Mouse (Mus musculus): Measurements from ENCODE around the gene Pawr. TPM values are rescaled to one million over a fixed set of nuclear protein-coding genes. Genes with fewer than 3 reads are reported as not detected.

Pawr gene
- polyA plus RNA-seq, 1 experiment from 2014 or later = 10.5 TPM

DNA sequence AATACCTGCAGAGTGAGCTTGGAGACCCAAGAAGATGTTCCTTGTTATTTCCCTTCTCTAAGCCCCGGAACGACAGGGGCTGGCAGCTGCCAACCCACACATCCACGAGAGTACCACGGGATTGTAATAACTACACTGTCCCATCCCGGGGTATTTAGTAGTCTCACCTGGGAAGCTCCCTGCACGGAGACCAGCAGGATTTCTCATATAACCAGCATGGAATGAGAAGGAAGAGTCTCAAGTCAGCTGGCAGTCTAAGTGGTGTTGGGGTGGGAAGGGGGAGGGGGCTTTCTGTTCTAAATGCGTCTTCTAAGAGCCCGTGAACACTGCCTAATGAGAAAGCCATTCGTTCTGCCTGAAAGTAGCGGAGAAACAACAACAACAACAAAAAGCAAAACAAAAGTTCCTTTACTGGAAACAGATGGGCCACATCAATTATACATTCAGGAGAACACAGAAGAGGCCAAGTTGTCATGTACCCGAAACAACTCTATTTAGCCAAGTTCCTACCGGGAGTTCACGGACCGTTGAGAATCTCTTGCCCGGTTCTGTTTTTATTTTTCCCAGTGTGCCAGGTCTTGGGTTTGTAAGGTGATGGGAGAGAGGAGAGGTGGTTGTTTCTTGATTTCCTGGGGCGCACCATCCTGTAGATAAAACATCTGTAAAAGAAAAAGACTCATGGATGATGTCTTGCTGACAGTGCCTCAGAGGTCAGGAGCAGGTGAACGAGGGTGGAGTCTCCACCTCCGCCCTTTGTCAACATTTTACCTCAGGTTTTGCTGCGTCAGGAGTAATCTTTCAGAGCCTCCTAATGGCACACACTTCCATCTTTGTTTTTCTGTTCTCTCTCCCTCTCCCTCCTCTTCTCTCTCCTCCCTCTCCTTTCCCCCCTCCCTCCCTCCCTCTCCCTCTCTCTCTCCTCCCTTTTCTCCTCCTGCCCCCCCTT is 112.3 kb downstream of the Pawr start:
- 63% methylated on average over 19 of the region's 19 CpGs for WGBS
- no peaks in the 10 kb centered on the region for H3K36me3 ChIP-seq
- no peak overlapping the region for H3K27ac ChIP-seq
- DNase-seq (ENCODE audit: low spot score) = no peak
- no peaks in the 10 kb centered on the region for H3K27me3 ChIP-seq (ENCODE audit: insufficient read depth, poor library complexity, severe bottlenecking)
- peaks cover 25% of the 10 kb centered on the region for H3K4me1 ChIP-seq (replicated peaks)
- no peaks in the 10 kb centered on the region for H3K9me3 ChIP-seq
- H3K4me3 ChIP-seq = no peak overlapping the region

- no peaks in the 10 kb centered on the region for H3K27me3 ChIP-seq (ENCODE audit: insufficient read depth, poor library complexity, severe bottlenecking)
- H3K4me1 ChIP-seq (replicated peaks) = peaks cover 25% of the 10 kb centered on the region
- no peak overlapping the region for H3K27ac ChIP-seq
- no peaks in the 10 kb centered on the region for H3K36me3 ChIP-seq
- 73% methylated on average over 4 of the region's 4 CpGs for WGBS
- DNase-seq (ENCODE audit: low spot score) = no peak
- no peaks in the 10 kb centered on the region for H3K9me3 ChIP-seq
- no peak overlapping the region for H3K4me3 ChIP-seq
Observed at GRCm38 (mm10) chr10:108445123-108445522, 113.2 kb downstream of the Pawr start.

GRCm38 (mm10) chr10:108445606-108446005 is 113.7 kb downstream of the Pawr start:
- Histone ChIP-seq H3K36me3 (no peaks in the 10 kb centered on the region), H3K27me3 (ENCODE audit: insufficient read depth, poor library complexity, severe bottlenecking) (no peaks in the 10 kb centered on the region), H3K27ac (no peak overlapping the region), H3K4me1 (replicated peaks) (peaks cover 25% of the 10 kb centered on the region), H3K4me3 (no peak overlapping the region), H3K9me3 (no peaks in the 10 kb centered on the region)
- WGBS = 79% methylated on average over 10 of the region's 10 CpGs
- no peak for DNase-seq (ENCODE audit: low spot score)

DNA sequence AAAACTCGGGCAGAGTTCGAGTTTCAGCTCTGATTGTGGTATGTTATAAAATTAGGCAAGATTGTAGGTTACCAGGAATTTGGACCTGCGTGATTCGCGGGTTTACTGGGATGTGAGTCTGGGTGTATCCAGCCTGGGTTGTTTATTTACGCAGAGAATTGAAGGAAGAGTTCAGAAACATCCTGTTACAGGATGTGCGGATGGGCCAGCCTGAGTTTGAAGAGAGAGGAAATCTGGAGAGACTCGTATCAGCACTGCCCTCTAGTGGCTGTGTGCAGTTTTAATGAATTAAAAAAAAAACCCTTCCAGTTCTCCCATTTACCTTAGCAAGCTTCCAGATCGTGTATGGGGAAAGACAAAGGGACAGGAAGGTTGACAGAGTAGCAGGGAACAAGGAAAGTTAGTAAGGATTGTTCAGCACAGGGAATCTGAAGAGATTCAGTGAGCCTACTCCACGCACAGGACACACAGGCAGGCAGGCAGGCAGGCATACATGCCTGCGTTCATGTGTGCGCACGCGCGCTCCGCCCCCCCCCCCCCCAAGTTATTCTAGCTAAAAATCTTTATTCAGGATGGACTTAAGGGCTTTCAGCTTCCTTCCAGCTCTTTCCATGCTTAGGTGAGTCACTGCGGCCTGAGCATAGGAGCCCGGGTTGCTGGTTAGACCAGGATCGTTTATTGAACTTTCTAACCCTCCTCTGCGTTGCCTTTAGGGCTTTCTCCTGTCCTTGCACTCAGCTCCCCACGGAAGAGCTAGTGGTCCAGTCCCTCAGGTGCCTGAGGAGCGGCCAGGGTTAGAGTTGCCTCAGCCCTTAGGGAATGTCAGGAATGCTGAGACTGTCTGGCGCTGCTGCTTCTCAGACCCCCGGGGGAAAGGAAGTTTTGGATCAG is 114.4 kb downstream of the Pawr start:
- peak; percentile 69 for DNase-seq (ENCODE audit: low spot score)

GRCm38 (mm10) chr10:108447211-108447610 is 115.3 kb downstream of the Pawr start:
- H3K27ac ChIP-seq = no peak overlapping the region
- DNase-seq (ENCODE audit: low spot score) = no peak
- WGBS = 86% methylated on average over 10 of the region's 10 CpGs

More for the DNA sequence above, 114.4 kb downstream of the Pawr start:
- no peaks in the 10 kb centered on the region for H3K27me3 ChIP-seq (ENCODE audit: insufficient read depth, poor library complexity, severe bottlenecking)
- peak overlapping the region; percentile 83 for H3K27ac ChIP-seq
- WGBS = 10% methylated on average over 24 of the region's 24 CpGs
- H3K9me3 ChIP-seq = no peaks in the 10 kb centered on the region
- H3K36me3 ChIP-seq = no peaks in the 10 kb centered on the region
- H3K4me1 ChIP-seq (replicated peaks) = peaks cover 25% of the 10 kb centered on the region
- peak overlapping the region; percentile 53 for H3K4me3 ChIP-seq

GRCm38 (mm10) chr10:108448421-108448820 is 116.5 kb downstream of the Pawr start:
- no peak overlapping the region for H3K4me3 ChIP-seq
- H3K9me3 ChIP-seq = no peaks in the 10 kb centered on the region
- 87% methylated on average over 11 of the region's 11 CpGs for WGBS
- H3K27ac ChIP-seq = no peak overlapping the region
- H3K27me3 ChIP-seq (ENCODE audit: insufficient read depth, poor library complexity, severe bottlenecking) = no peaks in the 10 kb centered on the region
- H3K36me3 ChIP-seq = no peaks in the 10 kb centered on the region
- H3K4me1 ChIP-seq (replicated peaks) = peaks cover 25% of the 10 kb centered on the region
- DNase-seq (ENCODE audit: low spot score) = no peak

More at GRCm38 (mm10) chr10:108447211-108447610, 115.3 kb downstream of the Pawr start:
- Histone ChIP-seq H3K27me3 (ENCODE audit: insufficient read depth, poor library complexity, severe bottlenecking) (no peaks in the 10 kb centered on the region), H3K4me3 (no peak overlapping the region), H3K9me3 (no peaks in the 10 kb centered on the region), H3K36me3 (no peaks in the 10 kb centered on the region), H3K4me1 (replicated peaks) (peaks cover 25% of the 10 kb centered on the region)

DNA sequence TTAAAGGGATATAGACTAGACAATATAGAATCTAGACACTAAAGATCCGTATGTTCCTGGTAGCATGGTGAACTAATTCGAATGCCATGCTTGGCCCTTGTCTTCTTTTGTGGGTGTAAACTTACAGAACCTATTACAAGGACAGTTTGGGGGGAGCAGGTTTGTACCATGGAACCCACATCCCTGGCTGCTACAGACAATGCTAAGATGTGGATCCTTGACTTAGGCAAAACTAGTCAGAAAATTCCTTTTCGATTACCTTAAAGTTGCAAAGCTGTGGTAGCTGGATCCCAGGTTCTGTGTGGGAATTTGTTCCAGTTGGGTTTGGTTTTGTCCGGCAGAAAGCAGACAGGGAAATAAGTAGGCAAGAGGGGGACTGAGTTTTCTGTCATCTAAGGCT is 118.5 kb downstream of the Pawr start:
- H3K36me3 ChIP-seq = no peaks in the 10 kb centered on the region
- H3K27me3 ChIP-seq (ENCODE audit: insufficient read depth, poor library complexity, severe bottlenecking) = no peaks in the 10 kb centered on the region
- no peak for DNase-seq (ENCODE audit: low spot score)
- H3K9me3 ChIP-seq = no peaks in the 10 kb centered on the region
- no peak overlapping the region for H3K27ac ChIP-seq
- 89% methylated on average over 4 of the region's 4 CpGs for WGBS
- peaks cover 16% of the 10 kb centered on the region for H3K4me1 ChIP-seq (replicated peaks)
- H3K4me3 ChIP-seq = no peak overlapping the region

DNA sequence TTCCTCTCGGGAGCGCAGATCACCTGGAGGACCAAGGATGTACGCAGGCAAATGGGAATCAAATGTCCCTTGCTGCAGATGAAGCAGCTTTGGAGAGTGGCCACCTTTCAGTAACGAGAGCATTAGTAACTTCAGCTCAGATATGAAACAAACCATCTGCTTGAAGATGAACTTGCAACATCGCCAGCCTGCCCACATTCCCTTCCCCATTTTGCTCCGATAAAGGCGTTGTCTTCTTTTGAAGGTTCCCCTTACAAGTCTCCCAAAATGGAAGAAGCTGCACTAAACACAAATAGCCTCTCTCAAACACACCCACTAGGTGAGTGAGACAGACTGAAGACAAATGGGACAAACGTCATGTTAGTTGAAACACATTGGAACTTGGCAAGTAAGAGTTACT is 119.6 kb downstream of the Pawr start:
- H3K9me3 ChIP-seq = no peaks in the 10 kb centered on the region
- peaks cover 7% of the 10 kb centered on the region for H3K4me1 ChIP-seq (replicated peaks)
- no peaks in the 10 kb centered on the region for H3K36me3 ChIP-seq
- 91% methylated on average over 8 of the region's 8 CpGs for WGBS
- no peaks in the 10 kb centered on the region for H3K27me3 ChIP-seq (ENCODE audit: insufficient read depth, poor library complexity, severe bottlenecking)
- DNase-seq (ENCODE audit: low spot score) = no peak
- H3K4me3 ChIP-seq = no peak overlapping the region
- H3K27ac ChIP-seq = no peak overlapping the region

DNA sequence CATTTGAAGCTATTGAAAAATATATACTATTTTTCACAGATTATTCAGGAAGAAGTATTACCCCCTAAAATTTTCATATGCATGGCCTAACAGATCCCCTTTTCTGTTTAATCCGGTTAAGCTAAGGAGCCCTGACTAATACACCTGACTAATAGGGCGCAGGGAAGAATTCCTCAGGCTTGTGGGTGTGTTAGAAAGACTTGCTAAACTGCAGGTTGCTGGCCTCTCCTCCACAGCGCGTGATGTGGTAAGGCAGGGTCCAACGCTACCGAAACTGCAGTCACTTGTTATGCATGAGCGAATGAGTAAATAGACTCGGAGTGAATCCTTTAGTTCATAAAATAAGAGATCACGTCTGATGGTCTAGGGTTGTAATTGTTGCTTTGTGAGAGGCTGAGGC is 120.5 kb downstream of the Pawr start:
- 86% methylated on average over 9 of the region's 9 CpGs for WGBS
- no peak overlapping the region for H3K4me3 ChIP-seq

GRCm38 (mm10) chr10:108453561-108453960 is 121.6 kb downstream of the Pawr start:
- H3K4me3 ChIP-seq = no peak overlapping the region
- 55% methylated on average over 2 of the region's 2 CpGs for WGBS

More for the DNA sequence above, 120.5 kb downstream of the Pawr start:
- no peak overlapping the region for H3K27ac ChIP-seq
- no peaks in the 10 kb centered on the region for H3K27me3 ChIP-seq (ENCODE audit: insufficient read depth, poor library complexity, severe bottlenecking)
- no peaks in the 10 kb centered on the region for H3K36me3 ChIP-seq
- H3K9me3 ChIP-seq = no peaks in the 10 kb centered on the region
- DNase-seq (ENCODE audit: low spot score) = no peak
- 0 out of 2 replicates have a peak, but pooled peaks cover 3% of the 10 kb centered on the region for H3K4me1 ChIP-seq (replicated peaks)

DNA sequence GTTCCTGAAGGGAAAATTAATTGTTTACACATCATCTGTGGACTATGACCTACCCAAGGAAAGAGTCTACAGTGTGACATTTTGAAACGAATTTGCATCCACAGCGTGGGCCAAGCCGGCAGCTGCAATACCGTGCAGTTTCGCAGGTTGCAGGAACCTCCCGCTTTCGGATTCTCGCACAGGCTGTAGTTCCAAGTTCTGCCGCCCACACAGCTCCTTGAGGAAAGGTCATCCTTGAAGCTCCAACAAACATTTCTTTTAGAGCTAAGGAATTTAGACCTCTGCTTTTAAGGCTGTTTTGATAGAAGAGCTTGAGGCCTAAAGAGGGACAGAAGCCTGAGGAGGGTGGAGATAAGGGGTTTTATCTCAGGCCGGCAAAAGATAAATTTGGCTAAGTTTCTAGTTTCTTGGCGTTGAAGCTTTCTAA is 122.8 kb downstream of the Pawr start:
- Histone ChIP-seq H3K27me3 (ENCODE audit: insufficient read depth, poor library complexity, severe bottlenecking) (no peaks in the 10 kb centered on the region), H3K9me3 (no peaks in the 10 kb centered on the region), H3K4me3 (no peak overlapping the region), H3K4me1 (replicated peaks) (0 out of 2 replicates have a peak, but pooled peaks cover 3% of the 10 kb centered on the region), H3K27ac (no peak overlapping the region), H3K36me3 (no peaks in the 10 kb centered on the region)
- DNase-seq (ENCODE audit: low spot score) = no peak
- 91% methylated on average over 11 of the region's 11 CpGs for WGBS

More at GRCm38 (mm10) chr10:108453561-108453960, 121.6 kb downstream of the Pawr start:
- no peaks in the 10 kb centered on the region for H3K27me3 ChIP-seq (ENCODE audit: insufficient read depth, poor library complexity, severe bottlenecking)
- no peaks in the 10 kb centered on the region for H3K9me3 ChIP-seq
- H3K4me1 ChIP-seq (replicated peaks) = 0 out of 2 replicates have a peak, but pooled peaks cover 3% of the 10 kb centered on the region
- no peaks in the 10 kb centered on the region for H3K36me3 ChIP-seq
- no peak overlapping the region for H3K27ac ChIP-seq
- DNase-seq (ENCODE audit: low spot score) = no peak

DNA sequence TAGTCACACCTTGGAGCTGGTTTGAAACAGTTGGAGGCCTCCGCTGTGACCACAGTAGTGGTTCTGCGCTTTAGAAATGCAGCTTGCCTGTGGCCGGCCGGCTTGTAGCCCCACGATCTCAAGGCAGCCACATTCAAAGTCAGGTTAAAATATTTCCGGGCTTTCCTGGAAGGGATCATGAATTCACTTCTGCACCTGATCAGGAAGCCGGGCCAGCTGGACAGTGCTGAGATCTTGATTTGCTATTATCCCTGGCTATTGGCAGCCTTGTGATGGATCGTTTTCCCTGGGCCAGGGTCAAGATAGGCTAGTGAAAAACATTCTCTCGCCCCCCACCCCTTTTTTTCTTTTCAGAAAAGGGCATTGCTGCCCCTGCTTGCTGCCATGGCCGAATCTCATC is 123.3 kb downstream of the Pawr start:
- Histone ChIP-seq H3K4me3 (no peak overlapping the region), H3K9me3 (no peaks in the 10 kb centered on the region), H3K27me3 (ENCODE audit: insufficient read depth, poor library complexity, severe bottlenecking) (no peaks in the 10 kb centered on the region), H3K36me3 (no peaks in the 10 kb centered on the region), H3K27ac (no peak overlapping the region), H3K4me1 (replicated peaks) (0 out of 2 replicates have a peak, but pooled peaks cover 3% of the 10 kb centered on the region)
- DNase-seq (ENCODE audit: low spot score) = no peak
- WGBS = 80% methylated on average over 10 of the region's 10 CpGs
